Mouse (Mus musculus) lung, postnatal 0 days (tissue): ENCODE measurements around the gene Trim41. TPM values are rescaled to one million over a fixed set of nuclear protein-coding genes. Genes with fewer than 3 reads are reported as not detected.

Source experiments
- ATAC-seq: fragments of 200-750 bp; cut with Nextera tagmentation; 2 replicates; pipeline ENCODE4 v1.8.0; 2017; ENCODE audit warnings: moderate library complexity
- DNase-seq: peaks from one replicate; pipeline ENCODE4 v3.0.0-alpha.2; 2016; ENCODE audit warnings: low spot score
- H3K27ac ChIP-seq: fragments of 300-500 bp; sonication (generic); 2 replicates; pipeline ENCODE4 v1.5.1; 2014; ENCODE audit warnings: antibody characterized with exemption, mild to moderate bottlenecking, low read length, mixed read lengths
- H3K27me3 ChIP-seq: fragments of 300-500 bp; sonication (generic); replicated peaks from 2 replicates; pipeline ENCODE4 v1.6.1; 2014; ENCODE audit warnings: low read length, mixed read lengths; ENCODE audit not compliant: insufficient read depth
- H3K36me3 ChIP-seq: fragments of 300-500 bp; sonication (generic); 2 replicates; pipeline ENCODE4 v1.6.1; 2014; ENCODE audit warnings: low read length, mixed read lengths; ENCODE audit not compliant: insufficient read depth
- H3K4me1 ChIP-seq: fragments of 300-500 bp; sonication (generic); 2 replicates; pipeline ENCODE4 v1.6.1; 2014; ENCODE audit warnings: antibody characterized with exemption, low read depth, low read length, mixed read lengths; ENCODE audit not compliant: insufficient read depth
- H3K4me2 ChIP-seq: fragments of 300-500 bp; sonication (generic); replicated peaks from 2 replicates; pipeline ENCODE4 v1.6.1; 2014; ENCODE audit warnings: low read depth, mild to moderate bottlenecking, low read length, moderate library complexity, mixed read lengths
- H3K4me3 ChIP-seq: fragments of 300-500 bp; sonication (generic); 2 replicates; pipeline ENCODE4 v1.5.1; 2014; ENCODE audit warnings: low read depth, low read length
- H3K9ac ChIP-seq: fragments of 300-500 bp; sonication (generic); replicated peaks from 2 replicates; pipeline ENCODE4 v1.6.1; 2014; ENCODE audit warnings: low read depth, mild to moderate bottlenecking
- H3K9me3 ChIP-seq: fragments of 300-500 bp; sonication (generic); 2 replicates; pipeline ENCODE4 v1.6.1; 2016; ENCODE audit warnings: low read length, mixed read lengths
- CTCF ChIP-seq: IDR thresholded peaks from 2 replicates; pipeline ENCODE4 v1.5.1; 2016; ENCODE audit warnings: antibody characterized with exemption, mild to moderate bottlenecking
- EP300 ChIP-seq: IDR thresholded peaks from 2 replicates; pipeline ENCODE4 v1.6.1; 2016; ENCODE audit warnings: antibody characterized with exemption, mild to moderate bottlenecking, control low read depth
- WGBS: fragments of 180-500 bp; shearing (Covaris S2); extraction: QIAGEN DNeasy Blood & Tissue Kit; methylation state at CpG from one replicate; pipeline ENCODE4 v1.1.7; 2014; 5-methylcytosine and 5-hydroxymethylcytosine counted together
- polyA plus RNA-seq: library from polyadenylated mRNA; unstranded; fragments of >200 nt; fragmentation: Nextera tagmentation; extraction: Ambion mirVana; gene quantifications from 2 replicates; pipeline ENCODE4 v1.2.1, GENCODE M21; 2015

The Trim41 gene
- polyA plus RNA-seq, 1 experiment from 2014 or later: 4.3 TPM

DNA sequence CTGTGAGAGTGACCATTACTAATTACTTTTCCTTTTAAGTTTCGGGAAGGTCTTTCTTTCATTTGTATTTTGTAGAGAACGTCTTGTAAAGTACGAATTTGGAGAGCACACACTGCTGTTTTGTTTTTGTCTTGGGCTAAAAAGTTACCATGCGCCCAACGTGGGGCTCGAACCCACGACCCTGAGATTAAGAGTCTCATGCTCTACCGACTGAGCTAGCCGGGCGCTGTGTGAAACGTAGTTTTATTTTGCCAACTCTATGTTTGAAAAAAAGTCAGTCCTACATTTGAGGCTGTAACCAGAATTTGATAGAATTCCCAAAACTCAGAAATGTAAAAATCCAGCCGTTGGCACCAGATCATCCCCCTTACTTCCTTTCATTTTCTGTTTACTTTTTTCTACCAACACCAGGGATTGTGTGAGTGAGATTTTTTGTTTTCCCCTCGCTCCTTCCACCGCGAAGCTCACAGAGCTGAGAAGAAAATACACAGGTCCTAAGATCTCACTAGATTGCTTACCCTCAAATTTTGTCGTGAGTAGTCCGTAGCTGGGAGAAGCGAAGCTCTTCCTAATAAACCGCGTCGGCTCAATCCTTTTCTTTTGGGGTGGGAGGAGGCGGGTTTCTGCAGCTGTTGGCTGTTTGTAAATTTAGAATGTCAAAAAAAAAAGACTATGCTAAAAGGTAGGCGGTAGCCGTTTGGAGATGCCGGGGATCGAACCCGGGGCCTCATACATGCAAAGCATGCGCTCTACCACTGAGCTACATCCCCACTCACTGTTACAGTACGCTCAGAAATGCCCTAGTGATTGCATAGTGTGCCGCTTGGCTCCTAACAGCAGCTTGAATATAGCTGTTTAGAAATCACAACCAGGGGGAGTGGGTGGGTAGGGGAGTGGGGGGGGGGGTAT lies 16.8 kb upstream of the Trim41 start:
- peak; percentile 91 for DNase-seq
- Histone ChIP-seq H3K9me3 (no peaks in the 10 kb centered on the region), H3K4me3 (peak overlapping the region; percentile 62), H3K27ac (peak overlapping the region; percentile 86), H3K4me2 (peak overlapping the region; percentile 58), H3K36me3 (no peaks in the 10 kb centered on the region), H3K4me1 (peaks cover 4% of the 10 kb centered on the region; the same call in 1 of the 2 replicates), H3K27me3 (no peaks in the 10 kb centered on the region), H3K9ac (peak overlapping the region; percentile 45)
- peak; percentile 87 for ATAC-seq
- TF ChIP-seq CTCF (no peak; the same call in 1 of the 2 replicates), EP300 (no peak)
- under 1% methylated on average over 30 of the region's 30 CpGs for WGBS

DNA sequence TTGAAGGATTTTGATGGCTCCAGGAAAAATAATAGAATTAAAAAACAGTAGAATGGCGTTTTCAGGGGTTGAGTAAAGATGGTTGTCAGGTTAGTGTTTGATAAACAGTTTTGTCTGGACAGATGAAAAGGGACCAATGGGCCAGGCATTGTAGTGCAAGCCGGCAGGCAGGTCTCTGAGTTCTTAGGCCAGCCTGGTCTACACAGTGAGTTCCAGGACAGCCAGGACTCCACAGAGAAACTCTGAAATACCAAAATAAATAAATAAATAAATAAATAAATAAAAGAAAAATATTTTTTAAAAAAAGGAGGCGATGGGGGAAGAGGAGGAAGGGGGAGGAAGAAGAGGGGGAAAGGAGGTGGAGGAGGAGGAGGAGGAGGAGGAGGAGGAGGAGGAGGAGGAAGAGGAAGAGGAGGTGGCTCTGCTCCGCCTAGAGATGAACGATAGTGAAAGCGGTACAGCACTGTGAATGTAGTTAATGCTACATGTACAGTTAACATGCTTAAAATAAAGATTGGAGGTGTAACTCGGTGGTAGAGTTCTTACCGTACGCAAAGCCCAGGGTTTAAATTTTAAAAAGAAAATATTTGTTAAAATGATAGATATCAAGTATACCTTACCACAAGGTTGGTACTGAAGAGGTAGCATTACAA lies 16.1 kb upstream of the Trim41 start:
- Histone ChIP-seq H3K27me3 (no peaks in the 10 kb centered on the region), H3K4me2 (peak overlapping the region; percentile 58), H3K4me1 (peaks cover 4% of the 10 kb centered on the region; the same call in 1 of the 2 replicates), H3K27ac (no peak overlapping the region), H3K9me3 (no peaks in the 10 kb centered on the region), H3K36me3 (no peaks in the 10 kb centered on the region), H3K9ac (no peak overlapping the region), H3K4me3 (peak overlapping the region; percentile 62)
- 27% methylated on average over 9 of the region's 9 CpGs for WGBS
- DNase-seq (no peak), ATAC-seq (no peak)
- TF ChIP-seq CTCF: no peak
- TF ChIP-seq EP300: no peak

DNA sequence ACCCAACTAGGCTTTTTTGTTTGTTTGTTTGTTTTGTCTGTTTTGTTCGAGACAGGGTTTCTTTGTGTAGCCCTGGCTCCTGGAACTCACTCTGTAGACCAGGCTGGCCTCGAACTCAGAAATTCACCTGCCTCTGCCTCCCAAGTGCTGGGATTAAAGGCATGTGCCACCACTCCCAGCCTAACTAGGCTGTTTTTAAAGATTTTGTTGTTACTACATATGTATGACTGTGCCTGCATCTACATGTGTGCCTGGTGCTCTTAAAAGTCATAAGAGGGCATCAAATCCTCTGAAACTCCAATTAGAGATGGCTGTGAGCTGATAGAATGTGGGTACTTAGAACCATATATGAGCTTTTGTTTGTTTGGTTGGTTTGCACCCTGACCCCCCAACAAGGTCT lies 14.1 kb upstream of the Trim41 start:
- Histone ChIP-seq H3K36me3 (no peaks in the 10 kb centered on the region), H3K27me3 (no peaks in the 10 kb centered on the region), H3K4me1 (no peaks in the 10 kb centered on the region), H3K4me3 (no peak overlapping the region), H3K4me2 (no peak overlapping the region), H3K9ac (no peak overlapping the region), H3K27ac (no peak overlapping the region), H3K9me3 (no peaks in the 10 kb centered on the region)
- TF ChIP-seq EP300: no peak
- TF ChIP-seq CTCF: no peak
- WGBS: 86% methylated on average over 2 of the region's 2 CpGs
- ATAC-seq (no peak), DNase-seq (no peak)

DNA sequence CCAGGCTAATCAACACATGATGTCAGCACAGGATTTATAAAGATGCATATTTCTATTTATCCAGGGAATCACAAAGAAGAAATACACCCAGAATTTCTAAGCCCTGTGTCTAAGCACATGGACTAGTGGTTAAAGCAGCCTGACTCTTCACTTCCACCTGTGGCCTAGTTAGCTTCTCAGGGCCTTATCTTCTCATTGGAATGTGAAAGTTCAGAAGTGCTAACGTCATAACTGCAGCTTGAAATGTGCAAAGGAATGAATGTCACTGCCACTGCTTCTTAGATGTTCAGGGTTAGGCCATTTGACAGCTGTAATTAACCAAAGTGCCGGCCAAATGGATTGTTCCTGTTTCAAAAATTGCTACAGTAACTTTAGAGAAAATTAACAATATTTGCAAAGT lies 13.1 kb upstream of the Trim41 start:
- H3K9me3 ChIP-seq: no peaks in the 10 kb centered on the region
- no peak overlapping the region for H3K4me3 ChIP-seq
- H3K27ac ChIP-seq: no peak overlapping the region
- no peak overlapping the region for H3K9ac ChIP-seq
- H3K4me2 ChIP-seq: no peak overlapping the region
- H3K36me3 ChIP-seq: no peaks in the 10 kb centered on the region
- WGBS: 41% methylated on average over 2 of the region's 2 CpGs
- TF ChIP-seq CTCF (no peak), EP300 (peak; percentile 90)
- no peaks in the 10 kb centered on the region for H3K4me1 ChIP-seq
- DNase-seq (peak; percentile 76), ATAC-seq (peak; percentile 11; the same call in 1 of the 2 replicates)
- no peaks in the 10 kb centered on the region for H3K27me3 ChIP-seq

DNA sequence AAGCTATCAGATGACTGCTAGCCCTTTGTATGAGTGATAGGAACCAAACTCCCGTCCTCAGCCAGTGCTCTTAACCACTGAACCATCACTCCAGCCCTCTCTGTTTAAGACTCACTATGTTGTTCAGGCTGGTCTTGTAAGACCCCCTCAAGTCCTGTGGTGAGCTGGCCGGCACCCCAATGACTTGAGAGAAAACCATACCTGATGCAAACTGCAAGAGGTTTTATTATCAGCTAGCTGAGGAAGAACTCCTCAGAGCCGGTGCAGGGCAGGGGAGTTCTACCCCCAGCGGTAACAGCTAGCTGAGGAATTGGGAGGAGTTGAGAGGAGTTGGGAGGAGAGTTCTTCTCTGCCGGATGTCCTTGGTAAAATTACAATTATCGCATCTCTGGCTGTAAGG lies 10.8 kb upstream of the Trim41 start:
- no peak overlapping the region for H3K4me3 ChIP-seq
- ATAC-seq: no peak
- 69% methylated on average over 6 of the region's 6 CpGs for WGBS

DNA sequence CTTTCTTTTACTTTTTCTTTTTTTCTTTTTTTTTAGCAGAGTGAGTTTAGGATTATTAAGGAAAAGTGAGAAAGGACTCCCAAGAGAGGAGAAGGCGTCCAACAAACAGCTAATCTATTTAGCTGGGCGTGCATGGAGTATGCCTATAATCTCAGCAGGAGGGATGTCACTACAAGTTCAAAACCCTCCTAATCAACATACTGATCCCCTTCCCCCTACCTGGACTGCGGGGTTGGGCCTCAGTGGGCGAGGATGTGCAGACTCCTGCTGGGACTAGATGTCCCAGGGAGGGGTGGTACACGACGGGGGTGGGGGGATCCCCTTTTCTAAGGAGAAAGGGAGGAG lies 9.6 kb upstream of the Trim41 start:
- H3K27me3 ChIP-seq: 0 out of 2 replicates have a peak, but pooled peaks cover 6% of the 10 kb centered on the region
- ATAC-seq: peak; percentile 13; the same call in 1 of the 2 replicates
- H3K36me3 ChIP-seq: no peaks in the 10 kb centered on the region
- 0 out of 2 replicates have a peak overlapping the region, but pooled peaks have one; percentile 29 for H3K9ac ChIP-seq
- peaks cover 6% of the 10 kb centered on the region; the same call in 1 of the 2 replicates for H3K4me1 ChIP-seq
- 1% methylated on average over 6 of the region's 6 CpGs for WGBS
- DNase-seq: peak; percentile 55
- peak overlapping the region; percentile 61 for H3K4me2 ChIP-seq
- peak overlapping the region; percentile 44 for H3K27ac ChIP-seq
- H3K9me3 ChIP-seq: no peaks in the 10 kb centered on the region
- peak overlapping the region; percentile 41 for H3K4me3 ChIP-seq
- TF ChIP-seq EP300: no peak
- TF ChIP-seq CTCF: no peak

More for the DNA sequence above, 10.8 kb upstream of the Trim41 start:
- Histone ChIP-seq H3K9me3 (no peaks in the 10 kb centered on the region), H3K27ac (no peak overlapping the region), H3K36me3 (no peaks in the 10 kb centered on the region), H3K4me1 (peaks cover 6% of the 10 kb centered on the region; the same call in 1 of the 2 replicates), H3K4me2 (no peak overlapping the region), H3K27me3 (0 out of 2 replicates have a peak, but pooled peaks cover 6% of the 10 kb centered on the region), H3K9ac (no peak overlapping the region)
- TF ChIP-seq EP300 (no peak), CTCF (no peak)
- no peak for DNase-seq
